Mouse (Mus musculus) ovary, postnatal 10 days (tissue): ENCODE measurements around the gene Noct.

Source experiments
- DNase-seq: peaks from one replicate; pipeline ENCODE4 v3.0.0; 2022; ENCODE audit warnings: low spot score

Noct gene

DNA sequence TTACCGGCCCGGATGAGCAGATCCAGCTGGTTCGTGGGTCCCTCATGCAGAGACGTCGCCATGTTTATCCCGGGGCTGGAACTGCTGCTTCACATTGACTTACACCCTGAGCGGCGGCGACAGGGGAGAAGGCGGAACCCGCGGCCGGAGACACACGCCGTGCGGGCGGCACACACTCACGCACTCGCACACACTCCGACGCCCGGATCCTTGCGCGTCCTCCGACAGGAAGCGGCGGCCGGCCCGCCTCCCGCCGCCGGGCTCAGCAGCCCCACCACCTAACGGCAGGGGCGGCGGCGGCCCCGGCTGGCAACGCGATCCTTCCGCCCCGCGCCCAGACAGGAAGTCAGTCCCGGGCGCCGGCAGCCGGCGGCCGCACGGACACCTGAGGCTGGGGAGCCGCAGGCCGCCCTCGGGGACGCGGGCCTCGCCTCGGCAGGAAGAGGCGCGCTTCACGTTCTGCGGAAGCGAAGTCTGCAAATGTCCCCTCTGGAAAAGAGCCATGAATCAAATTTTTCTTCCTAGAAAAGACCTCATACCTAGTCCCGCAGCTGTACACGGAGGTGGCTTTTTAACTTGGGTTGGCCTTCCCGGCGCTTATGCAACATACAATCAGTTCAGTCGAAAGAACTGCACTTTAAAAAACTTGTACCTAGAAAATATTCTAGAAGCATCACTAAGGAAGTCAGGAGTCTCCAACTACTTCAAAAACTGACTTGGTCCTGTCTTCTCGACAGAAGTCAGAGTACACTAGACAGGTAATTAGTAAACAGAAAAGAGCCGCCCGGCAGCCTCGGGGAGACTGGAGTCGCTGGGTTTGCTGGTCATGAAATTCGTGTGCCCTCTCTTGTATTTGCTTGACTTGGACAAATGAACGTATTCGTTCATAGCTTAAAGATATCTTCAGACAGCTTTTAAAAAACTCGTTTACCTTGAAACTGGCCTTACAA lies 53.2 kb downstream of the Noct start:
- DNase-seq: peak; percentile 65

DNA sequence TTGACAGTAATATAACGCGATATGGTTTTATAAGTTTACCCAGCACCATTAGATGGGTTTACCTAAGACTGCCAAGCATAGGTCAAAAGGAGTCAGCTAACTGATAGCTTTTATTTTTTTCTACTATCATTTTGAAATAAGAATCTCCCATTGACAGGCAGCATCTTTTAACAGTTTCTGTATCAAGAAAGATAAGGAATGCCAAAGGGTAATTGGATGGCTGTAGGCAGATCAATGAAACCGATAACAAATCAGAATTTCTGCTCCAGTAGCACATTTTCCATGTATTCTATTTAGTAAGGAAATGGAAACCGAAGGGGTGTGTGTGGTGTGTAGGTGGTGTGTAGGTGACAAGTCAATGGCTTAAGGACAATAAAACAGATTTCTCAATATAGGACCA lies 54.2 kb downstream of the Noct start:
- no peak for DNase-seq

DNA sequence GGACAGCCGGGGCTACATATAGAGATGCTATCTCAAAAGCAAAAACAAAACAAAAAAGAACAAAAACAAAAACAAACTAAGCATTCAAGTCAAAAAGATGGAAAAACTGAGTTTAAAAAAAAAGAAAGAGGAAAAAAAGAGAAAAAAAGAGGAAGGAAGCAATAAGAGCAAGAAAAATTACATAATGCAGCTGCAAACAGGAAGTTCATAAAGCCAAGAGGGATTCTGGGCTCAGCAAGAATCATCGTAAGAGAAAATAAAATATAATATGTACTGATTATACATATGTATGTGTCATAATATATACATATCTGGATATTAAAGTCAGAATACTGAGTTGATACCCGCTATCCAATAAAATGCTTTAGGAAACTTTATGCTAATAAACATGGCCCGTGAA lies 57.5 kb downstream of the Noct start:
- DNase-seq: no peak

DNA sequence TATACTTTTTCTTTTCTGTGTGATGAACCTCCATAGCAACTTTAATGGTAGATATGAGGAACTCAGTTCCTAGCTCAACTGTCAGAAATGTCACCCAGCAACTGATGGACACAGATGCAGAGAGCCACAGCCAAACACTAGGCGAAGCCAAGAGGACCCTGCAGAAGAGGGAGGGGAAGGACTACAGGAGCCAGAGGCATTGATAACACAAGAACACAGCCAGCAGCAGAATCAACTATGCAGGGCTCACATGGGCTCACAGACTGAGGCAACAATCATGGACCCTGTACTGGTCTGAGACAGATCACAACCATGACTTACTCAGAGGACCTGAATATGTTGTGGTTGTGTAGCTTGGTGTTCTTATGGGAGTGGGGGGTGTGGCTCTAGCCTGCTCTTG lies 60.1 kb downstream of the Noct start:
- DNase-seq: no peak

DNA sequence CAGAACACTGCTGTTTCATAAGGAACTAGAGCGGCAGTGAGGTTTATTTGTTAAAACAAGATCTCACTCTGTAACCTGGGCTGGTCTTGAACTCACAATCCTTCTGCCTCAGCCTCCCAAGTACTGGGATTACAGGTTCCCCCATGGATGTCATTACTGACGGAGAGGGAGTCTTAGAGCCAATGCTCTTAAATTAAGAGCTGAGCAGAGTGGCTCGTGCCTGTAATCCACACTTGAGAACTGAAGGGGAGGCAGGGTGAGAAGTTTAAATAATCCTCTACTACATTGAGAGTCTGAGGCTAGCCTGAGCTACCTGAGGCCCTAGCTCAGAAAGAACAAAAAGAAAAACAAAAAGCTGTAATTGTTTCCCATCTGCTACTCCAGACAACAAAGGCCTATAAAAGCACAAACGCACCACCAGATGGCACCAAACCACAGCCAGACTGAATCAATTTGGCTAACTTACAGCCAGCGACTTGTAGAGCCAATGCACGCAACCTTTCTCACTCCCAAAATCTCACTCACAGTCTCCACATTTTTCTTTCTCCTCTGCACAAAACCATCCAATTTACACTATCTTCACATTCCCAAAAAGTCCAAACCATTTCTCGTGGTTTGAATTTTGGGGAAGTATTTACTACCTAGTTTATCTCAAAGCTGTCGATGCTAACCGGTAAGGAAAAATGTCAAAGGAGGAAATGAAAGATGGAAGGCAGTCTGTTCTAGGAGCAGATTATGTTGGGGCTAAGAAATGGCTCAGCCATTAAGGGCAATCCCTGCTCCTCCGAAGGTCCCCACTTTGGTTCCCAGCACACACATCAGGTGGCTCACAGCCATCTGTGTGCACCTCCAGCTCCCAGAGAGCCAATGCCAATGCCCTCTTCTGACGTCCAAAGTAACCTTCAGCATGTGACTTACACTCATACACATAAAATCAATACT lies 64.9 kb downstream of the Noct start:
- DNase-seq: peak; percentile 55

DNA sequence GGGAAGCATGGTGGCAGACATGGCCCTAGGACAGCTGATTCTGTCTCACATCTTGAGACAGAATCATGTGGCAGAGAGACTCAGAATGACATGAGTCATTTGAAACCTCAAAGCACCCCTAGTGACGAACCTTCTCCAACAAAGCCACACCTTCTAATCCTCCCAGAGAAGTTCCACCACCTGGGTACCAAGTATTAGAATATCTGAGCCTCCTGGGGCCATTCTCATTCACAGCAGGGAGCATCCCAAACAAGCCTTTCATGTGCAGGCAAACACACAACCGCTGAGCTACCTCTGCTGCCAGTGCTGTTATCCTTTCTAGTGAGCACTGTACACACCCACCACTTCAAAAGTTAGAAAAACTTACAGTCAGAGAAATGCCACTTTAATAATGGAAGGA lies 70.0 kb downstream of the Noct start:
- no peak for DNase-seq

DNA sequence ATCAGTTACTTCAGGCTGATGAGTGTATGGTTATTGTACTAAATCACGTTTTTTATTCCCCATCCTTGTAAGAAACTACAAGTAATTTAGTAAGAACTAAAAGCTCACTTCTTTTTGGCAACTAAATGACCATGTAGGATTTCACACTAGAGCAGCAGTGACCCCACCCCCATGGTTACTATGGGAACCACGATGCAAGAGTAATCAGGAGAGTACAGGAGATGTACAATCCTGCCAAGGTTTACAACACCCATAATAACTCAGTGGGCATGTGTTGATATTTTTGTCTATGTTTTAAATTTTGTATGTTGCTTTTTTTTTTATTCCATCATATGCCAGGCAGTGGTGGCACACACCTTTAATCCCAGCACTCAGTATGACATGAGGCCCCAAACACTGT lies 71.0 kb downstream of the Noct start:
- DNase-seq: no peak

DNA sequence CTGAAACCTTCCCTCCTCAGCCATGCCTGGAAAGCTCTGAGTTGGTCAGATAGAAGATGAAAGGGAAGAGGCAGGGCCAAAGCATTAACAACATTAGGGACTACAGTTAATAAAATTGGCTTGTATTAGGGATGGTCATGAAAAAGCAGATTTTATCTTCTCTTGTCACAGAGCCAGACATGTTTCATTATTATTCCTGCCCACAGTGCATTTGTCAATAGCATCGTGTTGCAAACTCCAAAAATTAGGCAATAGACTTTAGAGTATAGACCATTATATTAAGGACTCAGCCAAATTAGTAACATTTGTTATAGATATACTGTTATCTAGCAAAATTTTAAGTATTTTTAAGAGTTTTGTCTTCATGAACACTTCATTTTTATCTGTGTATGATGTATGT lies 72.5 kb downstream of the Noct start:
- DNase-seq: no peak
